Mouse (Mus musculus) urinary bladder, postnatal 14 days (tissue): ENCODE data around the gene Nmt2.
A peak's percentile ranks its signal among the peaks of the same experiment; 100 is the strongest.

ENCODE experiments used
- DNase-seq: peaks from one replicate; pipeline ENCODE4 v3.0.0; 2021; ENCODE audit warnings: low spot score

The Nmt2 gene

DNA sequence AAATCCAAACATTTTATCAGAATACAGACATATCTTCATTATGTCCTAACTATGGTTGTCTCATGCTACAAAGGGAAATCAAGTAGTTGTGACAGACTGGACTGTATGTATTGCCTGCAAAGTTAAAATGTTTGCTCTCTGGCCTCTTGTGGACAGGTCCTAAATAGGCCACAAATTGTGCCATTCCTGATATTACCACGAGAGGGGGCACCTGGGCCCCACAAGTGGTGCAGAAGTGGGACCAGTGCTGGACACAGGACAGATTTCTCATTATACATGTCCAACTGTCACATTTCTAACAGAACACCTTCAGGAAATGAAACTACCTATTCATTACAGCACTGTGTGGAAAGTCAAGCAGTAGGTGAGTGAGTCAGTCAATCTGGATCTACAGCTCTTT is 43.3 kb downstream of the Nmt2 start:
- peak; percentile 68 for DNase-seq

DNA sequence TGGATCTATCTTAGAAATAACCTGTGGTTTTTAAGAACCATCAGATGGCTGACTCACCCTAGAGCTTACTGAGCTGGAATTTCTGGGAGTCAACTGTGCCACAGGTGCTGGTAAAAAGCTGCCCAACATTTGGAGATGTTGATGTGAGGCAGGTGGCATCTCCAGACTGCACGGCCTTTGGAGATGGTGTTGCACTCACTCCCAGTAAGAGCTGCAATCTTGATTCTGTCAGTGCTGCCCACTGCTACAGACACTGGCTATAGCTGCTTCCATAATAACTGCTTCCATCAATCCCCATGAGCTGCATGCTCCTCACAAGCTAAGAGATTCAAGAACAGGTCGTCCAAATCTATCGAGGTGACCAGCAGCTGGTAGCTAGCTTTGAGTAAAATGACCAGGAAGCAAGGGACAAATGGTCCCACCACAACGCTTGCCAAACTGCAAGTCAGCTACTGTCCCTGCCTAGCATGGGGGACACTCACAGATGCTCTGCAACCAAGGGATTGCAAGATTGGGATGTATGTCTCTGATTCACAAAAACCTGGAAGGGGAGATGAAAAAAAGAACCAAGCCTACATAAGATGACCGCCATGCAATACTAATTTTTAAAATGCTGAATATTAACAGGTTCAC is 47.2 kb downstream of the Nmt2 start:
- DNase-seq: no peak

DNA sequence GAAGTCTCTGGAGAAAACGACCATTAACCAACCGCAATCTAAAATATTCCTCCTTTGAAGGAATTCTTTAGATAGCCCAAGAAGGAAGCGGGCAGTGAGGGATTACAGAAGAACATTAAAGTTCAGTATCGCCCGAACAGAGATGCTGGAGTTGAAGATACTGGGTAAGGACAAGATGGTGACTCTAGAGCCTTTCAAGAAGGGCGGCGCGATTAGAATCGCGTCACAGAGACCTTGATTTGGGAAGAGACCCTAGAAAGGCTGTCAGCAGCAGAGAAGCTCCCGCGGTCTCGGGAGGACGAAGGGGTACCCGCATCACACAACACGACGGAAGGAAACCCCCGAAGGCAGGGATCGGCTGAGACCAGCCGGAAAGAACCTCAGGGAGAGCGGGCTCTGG is 48.0 kb downstream of the Nmt2 start:
- DNase-seq: no peak

DNA sequence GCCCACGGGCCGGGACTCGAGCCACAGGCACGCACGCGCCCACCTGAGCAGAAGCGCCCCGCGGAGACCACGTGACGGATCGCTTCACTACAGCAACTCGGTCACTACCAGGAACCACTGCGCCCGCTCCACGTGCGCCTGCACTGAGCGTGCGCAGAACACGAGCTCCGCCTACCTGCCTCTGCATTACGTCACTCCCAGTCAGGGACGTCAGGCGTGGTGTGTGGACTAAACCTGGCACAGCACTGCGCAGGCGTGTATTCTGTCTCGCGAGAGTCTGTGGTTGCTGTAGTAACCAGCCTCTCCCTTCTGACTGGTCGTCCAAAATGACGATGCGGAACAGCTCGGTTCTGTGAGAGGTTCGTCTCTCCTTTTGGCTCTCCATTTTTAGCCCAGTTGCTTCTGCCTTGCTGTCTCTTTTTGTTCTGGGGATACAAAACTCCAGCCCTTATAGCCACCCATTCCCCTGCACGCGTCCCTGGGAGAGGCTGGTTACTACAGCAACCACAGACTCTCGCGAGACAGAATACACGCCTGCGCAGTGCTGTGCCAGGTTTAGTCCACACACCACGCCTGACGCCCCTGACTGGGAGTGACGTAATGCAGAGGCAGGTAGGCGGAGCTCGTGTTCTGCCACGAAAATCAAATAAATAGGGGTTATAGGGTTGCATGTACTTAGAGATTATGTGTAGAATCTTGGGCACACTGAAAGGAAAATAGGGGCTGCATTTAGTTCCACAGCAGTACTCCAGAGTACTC is 48.7 kb downstream of the Nmt2 start, which contains the start of gene Rpp38:
TSS of gene Rpp38 (minus strand) at position 160 of the 759 bp plus-strand sequence.
- peak; percentile 98 for DNase-seq

DNA sequence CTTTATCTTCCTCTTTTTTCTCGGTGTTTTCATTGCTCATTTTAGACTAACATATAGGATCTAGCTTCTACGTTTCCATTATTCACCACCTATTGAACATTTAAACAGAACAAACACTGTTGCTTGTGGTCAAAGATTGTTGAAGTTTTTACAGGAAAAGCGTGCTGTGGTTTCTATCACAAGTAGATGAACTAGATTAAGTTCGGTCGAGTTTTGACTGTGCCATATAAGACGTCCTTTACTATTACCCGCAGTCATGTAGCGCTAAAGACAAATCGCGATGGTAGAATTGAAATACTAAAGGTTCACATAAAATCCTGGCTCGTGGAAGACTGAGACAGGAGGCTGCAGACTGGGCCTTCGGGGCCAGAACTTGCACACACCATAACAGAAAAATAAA is 49.7 kb downstream of the Nmt2 start:
- DNase-seq: no peak

DNA sequence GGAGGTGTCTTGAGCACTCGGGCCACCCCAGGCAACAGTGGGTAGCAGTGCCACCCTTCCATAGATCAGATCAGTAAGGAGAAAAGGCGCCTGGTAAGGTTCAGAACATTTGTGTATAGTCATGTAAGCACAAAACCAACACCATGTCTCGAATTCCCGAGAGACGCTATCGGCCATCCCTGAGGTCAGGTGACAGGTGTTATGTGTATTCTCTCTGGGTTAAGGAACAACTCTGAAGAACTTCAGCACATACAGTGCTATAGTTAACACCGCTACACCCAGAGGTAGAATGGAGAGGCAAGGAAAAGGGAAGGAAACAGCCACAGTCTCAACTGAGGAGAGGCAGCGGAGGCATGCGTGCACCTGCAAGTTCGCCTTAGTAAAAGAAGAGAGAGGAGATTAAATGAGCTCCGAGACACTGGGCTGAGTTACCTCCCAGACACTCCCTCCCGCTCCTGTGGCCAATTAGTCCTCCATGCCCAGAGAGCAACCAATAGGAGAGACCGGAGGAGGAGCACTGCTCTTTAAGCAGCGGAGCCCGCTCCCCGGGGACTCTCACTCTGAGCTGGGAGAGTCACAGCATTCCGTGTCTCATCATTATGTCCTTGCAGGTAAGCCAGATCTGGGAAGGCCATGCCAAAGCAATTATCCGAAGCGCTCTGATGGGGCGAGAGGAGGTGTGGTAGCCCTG is 51.7 kb downstream of the Nmt2 start, which contains the start of gene Acbd7:
TSS of gene Acbd7 (plus strand) at position 558 of the 691 bp plus-strand sequence.
- DNase-seq: peak; percentile 66

DNA sequence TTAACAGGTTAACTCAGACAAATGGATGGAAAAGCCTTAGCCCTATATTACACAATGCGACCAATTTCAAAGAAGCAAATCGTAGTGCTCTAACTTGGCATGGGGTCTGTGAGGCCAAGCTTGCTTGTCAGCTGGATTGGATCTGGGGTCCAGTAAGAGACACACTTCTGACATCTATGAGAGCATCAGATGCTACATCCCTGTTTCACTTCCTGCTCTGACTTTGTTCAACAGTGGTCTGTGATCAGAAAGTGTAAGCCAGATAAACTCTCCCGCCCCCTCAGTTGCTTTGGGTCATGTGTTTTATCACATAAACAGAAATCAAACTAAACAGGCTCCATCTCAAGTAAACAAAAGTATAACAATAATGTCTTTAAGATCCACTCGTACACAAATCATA is 64.4 kb downstream of the Nmt2 start:
- DNase-seq: no peak

DNA sequence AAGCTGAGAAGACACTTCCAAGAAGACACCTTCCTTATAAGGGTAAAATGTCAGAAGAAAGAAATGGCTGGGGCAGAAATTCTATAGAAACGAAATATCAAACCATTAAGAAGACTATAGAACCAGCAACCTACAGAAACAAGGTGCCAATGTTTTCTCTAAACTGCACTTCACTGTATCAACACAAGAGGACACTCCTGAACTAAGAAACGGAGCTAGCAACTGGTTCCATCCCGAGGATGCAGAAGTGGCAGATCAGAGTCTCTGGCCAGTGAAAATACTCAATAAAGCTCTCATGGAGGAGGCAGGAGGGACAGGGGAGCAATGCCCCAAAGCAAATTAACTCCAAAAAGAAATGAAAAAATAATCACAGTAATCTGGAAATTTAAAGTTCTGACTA is 64.9 kb downstream of the Nmt2 start:
- DNase-seq: no peak

DNA sequence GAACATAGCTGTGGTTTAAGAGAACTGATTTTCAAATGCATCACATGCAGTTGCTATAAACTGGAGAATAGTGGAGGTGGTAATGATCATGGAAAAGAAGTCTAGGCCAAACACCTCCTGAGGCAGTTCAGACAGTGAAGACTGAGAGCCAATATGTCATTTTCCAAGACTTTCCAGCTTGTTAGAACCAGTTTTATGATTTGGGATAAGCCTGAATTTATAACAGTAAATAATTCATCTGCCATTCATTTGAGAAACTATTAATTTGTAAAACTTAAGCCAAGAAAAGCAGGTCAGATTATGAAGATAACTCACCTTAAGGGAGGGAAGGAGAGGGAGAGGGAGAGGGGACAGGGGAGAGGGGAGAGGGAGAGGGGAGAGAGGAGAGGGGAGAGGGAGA is 69.1 kb downstream of the Nmt2 start:
- no peak for DNase-seq

DNA sequence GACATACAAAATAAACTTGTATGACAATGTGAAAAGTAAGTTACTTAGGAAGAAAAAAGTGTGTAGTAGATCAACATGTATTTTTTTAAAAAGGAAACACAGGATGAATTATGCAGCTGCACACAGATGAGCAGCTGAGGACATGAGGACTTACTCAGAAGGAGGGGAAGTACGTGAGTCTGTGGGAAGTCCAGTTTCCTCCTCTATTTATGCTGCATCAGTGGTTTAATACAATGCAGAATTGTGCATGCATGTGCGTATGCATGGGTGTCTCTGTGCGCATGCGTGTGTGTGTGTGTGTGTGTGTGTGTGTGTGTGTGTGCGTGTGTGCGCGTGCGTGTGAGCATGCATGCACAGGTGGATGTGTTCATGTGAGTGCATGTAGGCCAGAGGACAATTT is 71.8 kb downstream of the Nmt2 start:
- no peak for DNase-seq

DNA sequence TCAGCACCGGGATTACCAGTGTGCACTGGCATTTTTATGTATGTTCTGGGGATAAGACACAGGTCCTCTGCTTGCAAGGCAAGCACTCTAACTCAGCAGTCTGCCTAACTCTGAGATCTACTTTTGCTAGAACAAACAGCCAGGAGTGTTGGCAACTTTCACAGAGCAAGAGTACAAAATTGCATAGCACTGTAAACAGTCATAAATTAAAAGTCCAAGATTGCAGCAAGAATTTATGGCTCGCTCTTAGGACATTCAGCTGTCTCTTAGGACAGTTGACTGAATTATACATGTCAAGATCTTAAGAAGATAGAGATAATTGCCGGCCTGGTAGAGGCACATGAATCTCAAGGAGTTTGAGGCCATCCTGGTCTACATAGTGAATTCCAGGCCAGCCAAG is 72.3 kb downstream of the Nmt2 start:
- DNase-seq: no peak

DNA sequence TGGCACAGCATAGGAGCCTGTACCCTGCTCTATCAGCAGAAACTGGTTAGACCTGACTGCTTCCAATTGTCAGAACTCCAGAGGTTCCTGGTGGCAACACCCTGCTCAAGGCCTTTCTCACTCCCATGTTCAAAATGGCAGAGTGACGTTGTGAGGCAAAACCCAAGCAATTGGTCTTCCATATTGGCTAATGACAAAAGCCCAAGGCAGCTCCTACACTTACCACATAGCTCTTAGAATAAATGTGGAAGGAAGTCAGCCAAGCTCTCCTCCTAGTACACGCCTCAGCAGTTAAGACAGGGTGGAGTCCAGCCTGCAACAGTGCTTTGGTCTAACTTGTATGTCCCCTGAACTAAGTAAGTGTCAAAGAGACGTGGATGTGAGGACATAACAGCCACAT is 73.9 kb downstream of the Nmt2 start:
- DNase-seq: no peak

DNA sequence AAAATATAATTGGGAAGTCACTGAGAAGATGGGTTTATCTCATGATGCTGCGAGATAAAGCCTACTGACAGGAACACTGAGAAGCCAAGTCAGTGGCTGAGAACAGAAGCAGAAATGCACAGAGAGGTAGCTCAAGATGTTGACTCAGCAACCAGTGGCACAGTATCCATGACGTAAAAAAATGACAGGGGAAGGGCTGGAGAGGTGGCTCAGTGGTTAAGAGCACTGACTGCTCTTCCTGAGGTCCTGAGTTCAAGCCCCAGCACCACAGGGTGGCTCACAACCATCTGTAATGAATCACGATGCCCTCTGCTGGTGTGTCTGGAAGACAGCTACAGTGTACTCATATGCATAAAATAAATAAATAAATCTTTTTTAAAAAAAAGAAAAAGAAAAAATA is 77.1 kb downstream of the Nmt2 start:
- no peak for DNase-seq

DNA sequence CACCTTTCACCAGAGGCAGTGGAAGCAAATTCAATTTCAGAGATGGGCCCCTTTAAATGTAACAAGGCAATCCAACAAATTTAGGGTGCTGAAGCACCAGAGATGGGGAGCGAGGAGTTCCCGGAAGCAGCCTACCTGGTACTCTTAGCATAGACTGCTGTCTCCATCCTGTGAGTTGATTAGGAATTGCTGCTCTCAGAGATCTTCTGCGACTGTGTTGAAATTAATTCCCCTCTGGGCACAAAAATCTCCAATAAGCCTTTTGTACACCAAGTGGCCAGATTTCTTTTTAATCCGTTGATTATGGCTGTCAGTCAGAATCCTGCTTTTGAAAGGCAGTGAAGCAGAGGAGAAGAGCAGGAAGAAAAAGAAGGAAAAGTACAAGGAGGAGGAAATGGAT is 81.1 kb downstream of the Nmt2 start:
- DNase-seq: no peak
